Mouse (Mus musculus): Measurements from ENCODE around the gene Apob.

- TF ChIP-seq POLR2A (IDR thresholded peaks at IDR 0.05; ENCODE audit: borderline replicate concordance, extremely low read depth, low read depth, low read length) (no peak), CTCF (IDR thresholded peaks at IDR 0.05; ENCODE audit: insufficient read depth, low read length) (no peak)
Measured at GRCm38 (mm10) chr12:8020931-8021330, 43.5 kb downstream of the Apob start.

All from lung, adult 2 months (tissue).